Mouse (Mus musculus): ENCODE measurements at regions not wholly inside any gene's neighbourhood (a gene's known extent, or its start where the extent isn't known, plus 50 kb on each side); places are given as distances from the start of the nearest gene placed in this dataset.

GRCm38 (mm10) chr2:63574008-63574703, 390.1 kb upstream of the Kcnh7 start:
- TF ChIP-seq CTCF (IDR thresholded peaks at IDR 0.05; ENCODE audit: borderline replicate concordance, insufficient read depth, low read depth, low read length), result no peak
- TF ChIP-seq POLR2A (IDR thresholded peaks at IDR 0.05; ENCODE audit: borderline replicate concordance, insufficient read depth, low read length), result no peak

Measured in cerebellum, adult 2 months (tissue).